Mouse (Mus musculus) ES-Bruce4 (cell line): ENCODE measurements at regions not wholly inside any gene's neighbourhood (a gene's known extent, or its start where the extent isn't known, plus 50 kb on each side); places are given as distances from the start of the nearest gene placed in this dataset.

Source experiments
- CTCF ChIP-seq: IDR thresholded peaks from one replicate; pipeline ENCODE4 v1.8.1; 2011; ENCODE audit warnings: low read depth, low read length
- EP300 ChIP-seq: IDR thresholded peaks from 2 replicates; pipeline ENCODE4 v1.6.1; 2011; ENCODE audit warnings: low read depth, low read length; ENCODE audit not compliant: insufficient read depth
- POLR2A ChIP-seq: IDR thresholded peaks from one replicate; pipeline ENCODE4 v1.8.1; 2011; ENCODE audit warnings: low read length; ENCODE audit not compliant: insufficient read depth

DNA sequence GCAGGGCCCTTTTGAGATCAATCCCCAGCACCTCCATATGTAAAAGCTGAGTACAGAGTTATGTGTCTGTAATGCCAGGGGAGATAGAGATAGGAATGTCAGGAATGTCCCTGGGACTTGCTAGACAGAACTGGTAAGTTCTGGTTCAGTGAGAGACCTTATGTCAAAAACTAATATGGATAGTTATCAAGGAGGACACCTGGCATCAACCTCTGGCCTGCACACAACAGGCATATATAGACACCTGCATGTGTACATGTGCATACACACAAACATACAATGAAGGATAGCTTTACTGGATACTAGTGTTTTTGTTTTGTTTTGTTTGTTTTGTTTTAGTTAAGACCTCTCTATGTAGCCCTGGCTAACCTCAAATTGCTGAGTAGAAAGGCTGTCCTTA lies 254.1 kb downstream of the Ccdc91 start:
- TF ChIP-seq CTCF (no peak), POLR2A (no peak), EP300 (no peak)
